Mouse (Mus musculus): ENCODE data around the gene Opn4.
A peak's percentile ranks its signal among the peaks of the same experiment; 100 is the strongest.

Gene Opn4

GRCm38 (mm10) chr14:34562393-34562792 lies 37.5 kb downstream of the Opn4 start:
- peak; percentile 8 for DNase-seq (ENCODE audit: low read depth)

- no peak for DNase-seq (ENCODE audit: low read depth)
Measured at GRCm38 (mm10) chr14:34561647-34562046, 38.3 kb downstream of the Opn4 start.

- no peak for DNase-seq (ENCODE audit: low read depth)
Measured at GRCm38 (mm10) chr14:34558947-34559346, 41.0 kb downstream of the Opn4 start.

GRCm38 (mm10) chr14:34555211-34555610 lies 44.7 kb downstream of the Opn4 start:
- no peak for DNase-seq (ENCODE audit: low read depth)

- peak; percentile 43 for DNase-seq (ENCODE audit: low read depth)
Measured at GRCm38 (mm10) chr14:34554047-34554446, 45.9 kb downstream of the Opn4 start.

- no peak for DNase-seq (ENCODE audit: low read depth)
Measured at GRCm38 (mm10) chr14:34553470-34553869, 46.5 kb downstream of the Opn4 start.

GRCm38 (mm10) chr14:34552226-34552625 lies 47.7 kb downstream of the Opn4 start:
- no peak for DNase-seq (ENCODE audit: low read depth)

GRCm38 (mm10) chr14:34549004-34549671 lies 50.8 kb downstream of the Opn4 start:
- peak; percentile 92 for DNase-seq (ENCODE audit: low read depth)

- DNase-seq (ENCODE audit: low read depth), result peak; percentile 72
Measured at GRCm38 (mm10) chr14:34548391-34549001, 51.4 kb downstream of the Opn4 start.

GRCm38 (mm10) chr14:34544545-34544944 lies 55.4 kb downstream of the Opn4 start:
- DNase-seq (ENCODE audit: low read depth), result no peak

GRCm38 (mm10) chr14:34544001-34544400 lies 55.9 kb downstream of the Opn4 start:
- DNase-seq (ENCODE audit: low read depth), result no peak

GRCm38 (mm10) chr14:34543596-34543995 lies 56.3 kb downstream of the Opn4 start:
- peak; percentile 17 for DNase-seq (ENCODE audit: low read depth)

- no peak for DNase-seq (ENCODE audit: low read depth)
Measured at GRCm38 (mm10) chr14:34541896-34542295, 58.0 kb downstream of the Opn4 start.

- no peak for DNase-seq (ENCODE audit: low read depth)
Measured at GRCm38 (mm10) chr14:34540685-34541162, 59.2 kb downstream of the Opn4 start.
